Mouse (Mus musculus) liver, postnatal 0 days (tissue): ENCODE measurements around the gene Kcna2.

Source experiments
- CTCF ChIP-seq: sonication (generic); IDR thresholded peaks from 2 replicates; pipeline ENCODE4 v1.5.1; 2016; ENCODE audit warnings: antibody characterized with exemption, low read depth
- EP300 ChIP-seq: IDR thresholded peaks from 2 replicates; pipeline ENCODE4 v1.6.1; 2016; ENCODE audit warnings: antibody characterized with exemption, low read depth, mild to moderate bottlenecking

DNA sequence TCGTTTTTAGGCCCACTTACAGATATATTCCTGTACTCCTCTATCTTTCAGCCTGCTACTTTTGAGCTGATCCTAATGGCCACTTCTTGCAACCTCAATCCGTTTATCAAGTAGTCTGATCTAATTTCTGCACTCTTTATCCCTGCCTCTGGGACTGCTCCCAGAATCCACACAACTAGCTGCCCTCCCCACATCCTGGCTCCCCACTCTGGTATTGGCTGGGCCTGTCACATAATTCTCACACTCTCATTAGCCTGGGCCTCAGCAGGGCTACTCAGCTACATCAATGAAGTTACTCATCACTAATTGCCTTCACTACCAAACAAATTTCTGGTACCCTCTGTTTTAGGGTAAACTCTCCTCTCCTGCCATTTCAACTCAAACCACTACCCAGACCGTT is 49.5 kb downstream of the Kcna2 start:
- no peak for TF ChIP-seq CTCF
- TF ChIP-seq EP300 = no peak
